Mouse (Mus musculus): ENCODE data around the gene Rab7b. TPM values are rescaled to one million over a fixed set of nuclear protein-coding genes. Genes with fewer than 3 reads are reported as not detected.

The Rab7b gene
- polyA plus RNA-seq, 2 experiments from 2014 or later = 0.13 TPM; not detected in 1

DNA sequence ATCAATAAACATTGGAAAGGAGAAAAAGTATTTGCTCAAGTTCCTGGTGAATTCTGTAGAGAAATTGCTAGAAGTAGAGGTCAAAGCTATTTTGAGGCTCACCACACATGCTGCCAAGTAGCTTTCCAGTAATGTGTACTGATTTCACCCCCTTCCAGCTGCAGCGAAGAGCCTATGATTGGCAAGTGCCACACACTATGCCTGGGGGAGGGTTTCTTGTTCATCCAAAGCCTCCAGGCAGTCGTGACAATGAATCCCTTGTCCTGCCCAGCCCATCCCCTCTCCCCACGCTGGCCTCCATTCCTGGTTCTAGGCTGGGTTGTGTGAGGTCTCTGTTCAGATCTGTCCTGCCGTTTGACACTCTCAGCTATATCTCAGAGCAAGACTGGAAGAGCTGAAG lies 7.8 kb downstream of the Rab7b start:
- no peak for ATAC-seq

GRCm38 (mm10) chr1:131698770-131699169 lies 10.3 kb downstream of the Rab7b start:
- no peak for ATAC-seq

- no peak for ATAC-seq
These were observed 11.1 kb downstream of the Rab7b start for GRCm38 (mm10) chr1:131699642-131700041.

DNA sequence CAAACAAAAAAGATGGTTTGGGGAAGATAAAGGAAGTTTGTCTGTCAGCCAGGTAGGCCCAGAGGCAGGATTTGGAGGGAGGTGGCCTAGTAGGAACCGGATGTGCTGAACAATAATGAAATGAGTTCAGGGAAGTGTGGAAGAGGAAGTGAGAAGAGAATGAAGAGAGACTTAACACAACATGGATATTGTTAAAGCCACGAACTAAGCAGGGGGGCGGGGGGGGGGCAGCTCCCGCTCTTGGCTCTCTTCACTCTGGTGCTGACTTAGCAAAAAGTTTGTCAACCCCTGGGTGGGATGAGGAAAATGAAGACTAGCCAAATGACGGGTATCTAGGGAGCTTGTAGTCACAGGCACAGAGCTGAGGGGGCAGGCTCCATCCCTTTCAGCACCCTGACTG lies 12.0 kb downstream of the Rab7b start:
- ATAC-seq = no peak

DNA sequence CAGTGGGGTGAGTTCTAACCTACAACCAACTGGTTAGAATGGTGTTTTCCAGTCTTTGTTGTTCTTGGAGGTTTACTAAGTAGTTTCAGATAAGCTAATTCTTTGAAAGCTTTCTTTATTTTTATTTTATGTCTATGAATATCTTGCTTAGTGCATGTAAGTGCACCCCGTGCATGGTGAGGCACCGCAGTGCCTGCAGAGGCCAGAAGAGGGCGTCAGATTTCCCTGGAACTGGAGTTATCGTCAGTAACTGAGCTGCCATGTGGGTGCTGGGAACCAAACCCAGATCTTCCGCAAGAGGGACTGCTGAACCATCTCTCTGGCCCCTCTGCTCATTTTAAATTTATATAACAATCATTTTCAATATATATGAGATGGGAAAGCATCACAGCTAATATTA lies 12.9 kb downstream of the Rab7b start:
- ATAC-seq = no peak

DNA sequence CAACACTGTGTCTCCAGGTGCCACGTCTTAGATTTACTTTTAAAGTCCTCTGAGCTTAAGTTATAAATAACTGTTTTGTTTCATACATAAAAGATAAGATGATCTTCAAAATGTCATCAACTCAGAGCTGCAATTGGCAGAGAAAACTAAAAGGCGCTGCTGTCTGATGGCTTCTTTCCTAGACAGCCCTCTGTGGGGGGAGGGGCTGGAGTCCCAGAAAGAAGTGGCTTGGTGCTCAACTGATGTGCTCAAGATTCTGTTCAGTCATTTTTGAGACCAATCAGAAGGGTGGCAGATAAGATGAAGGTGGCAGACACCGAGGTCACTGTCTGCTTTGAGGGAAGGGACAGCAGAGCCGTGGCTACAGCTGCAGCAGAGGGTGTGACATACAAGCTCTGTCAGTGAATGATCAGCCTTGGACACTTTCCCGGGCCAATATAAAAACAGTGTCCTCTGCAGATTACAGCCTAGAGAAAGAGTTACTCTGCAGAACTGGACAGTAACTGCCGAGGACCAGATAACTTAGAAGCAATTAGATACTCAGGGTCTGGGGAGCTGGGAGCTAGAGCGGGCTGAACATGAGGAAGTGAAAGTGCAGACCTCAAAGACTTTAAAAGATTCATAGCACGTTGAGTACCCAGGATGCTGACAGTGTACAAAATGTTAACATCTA lies 13.7 kb downstream of the Rab7b start:
- ATAC-seq = peak; percentile 37

DNA sequence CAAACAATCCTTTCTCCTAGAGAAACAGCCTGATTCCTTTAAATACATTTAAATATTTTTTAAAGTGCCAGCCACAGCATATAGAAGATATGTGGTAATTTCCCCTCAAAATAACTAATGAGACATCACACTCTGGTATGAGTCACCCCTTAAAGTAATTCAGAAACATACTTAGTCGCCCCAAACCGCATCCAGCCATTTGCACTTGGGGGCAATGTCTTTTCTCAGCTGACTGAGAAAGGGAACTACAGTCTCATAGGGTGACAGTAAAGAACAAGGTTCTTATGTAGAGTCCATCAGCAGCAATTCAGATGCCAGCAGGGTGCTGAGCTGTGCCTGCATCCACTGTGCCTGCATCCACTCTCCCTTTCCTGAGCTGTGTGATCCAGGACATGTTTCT lies 15.0 kb downstream of the Rab7b start:
- peak; percentile 43 for ATAC-seq

GRCm38 (mm10) chr1:131708338-131708737 lies 19.8 kb downstream of the Rab7b start:
- ATAC-seq = no peak

GRCm38 (mm10) chr1:131711518-131711917 lies 23.0 kb downstream of the Rab7b start:
- ATAC-seq = no peak

DNA sequence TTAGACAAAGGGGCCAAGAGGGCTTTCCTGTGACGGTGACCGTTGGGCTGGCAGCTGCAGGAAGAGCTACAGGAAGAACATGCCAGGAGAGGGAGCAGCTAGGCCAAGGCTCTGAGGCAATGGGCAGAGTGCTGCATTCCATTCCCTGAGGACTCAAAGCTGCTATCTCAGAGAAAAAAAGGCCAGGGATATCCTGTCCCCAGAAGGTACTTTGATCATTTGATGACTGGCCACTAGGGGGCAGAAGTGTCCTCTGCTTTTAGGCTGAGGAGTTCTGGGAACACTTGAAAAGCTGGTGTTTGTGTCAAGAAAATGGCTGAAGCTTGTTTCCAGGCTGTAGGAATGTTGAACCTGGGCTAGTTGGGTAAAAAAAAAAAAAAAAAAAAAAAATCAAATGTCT lies 23.9 kb downstream of the Rab7b start:
- ATAC-seq = peak; percentile 62

GRCm38 (mm10) chr1:131714388-131715337 lies 26.2 kb downstream of the Rab7b start:
- ATAC-seq = no peak

DNA sequence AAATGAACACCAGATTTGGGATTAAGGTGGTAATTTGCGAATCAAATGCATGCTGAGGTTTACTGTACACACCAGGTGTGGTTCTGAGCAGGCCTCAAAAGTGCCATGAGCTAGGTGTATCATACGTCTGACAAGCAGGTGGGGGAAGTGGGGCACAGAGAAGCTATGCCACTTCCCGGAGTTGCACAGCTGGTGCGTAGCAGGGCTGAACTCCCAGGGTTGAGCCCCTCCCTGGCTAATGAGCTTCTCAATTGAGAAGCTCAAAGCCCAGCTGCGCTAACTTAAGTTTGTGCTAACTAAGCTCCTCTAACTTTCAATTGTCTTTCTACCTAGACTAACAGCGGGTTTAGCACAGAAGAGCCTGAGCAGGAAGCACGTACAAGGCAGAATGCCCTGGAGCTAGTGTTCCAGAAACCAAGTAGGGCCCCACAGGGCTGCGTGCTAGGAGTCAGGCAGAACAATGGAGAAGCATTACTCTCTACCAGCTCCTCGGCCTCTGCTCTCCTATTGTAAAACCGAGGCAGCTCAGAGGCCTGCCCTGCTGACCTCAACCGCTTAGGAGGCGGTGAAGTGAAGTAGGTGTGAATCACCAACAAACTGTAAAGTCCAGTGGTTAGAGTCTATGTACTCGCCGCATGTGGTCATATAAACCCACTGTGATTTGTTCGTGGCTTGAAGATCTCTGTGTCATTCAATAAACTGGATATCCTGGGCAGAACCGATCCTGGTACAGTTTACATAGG lies 30.6 kb downstream of the Rab7b start:
- ATAC-seq = no peak

DNA sequence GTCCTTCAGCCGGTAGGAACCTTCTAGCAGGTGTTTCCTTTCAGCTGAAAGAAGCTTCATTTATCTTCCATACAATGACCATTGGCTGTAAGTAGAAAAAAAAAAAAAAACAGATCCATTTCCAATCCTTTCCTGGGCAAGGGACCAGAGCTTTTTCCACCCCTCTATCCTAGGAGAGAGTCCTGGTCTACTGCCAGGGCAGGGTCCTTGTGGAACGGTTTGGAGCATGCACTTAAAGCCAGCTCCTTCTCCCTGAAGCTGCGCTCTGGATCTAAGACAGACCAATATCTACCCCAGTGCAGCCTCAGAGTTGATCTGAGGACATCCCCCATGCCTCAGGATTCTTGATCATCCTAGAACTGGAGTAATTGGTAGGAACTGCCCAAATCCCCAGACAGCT lies 33.5 kb downstream of the Rab7b start:
- ATAC-seq = no peak

DNA sequence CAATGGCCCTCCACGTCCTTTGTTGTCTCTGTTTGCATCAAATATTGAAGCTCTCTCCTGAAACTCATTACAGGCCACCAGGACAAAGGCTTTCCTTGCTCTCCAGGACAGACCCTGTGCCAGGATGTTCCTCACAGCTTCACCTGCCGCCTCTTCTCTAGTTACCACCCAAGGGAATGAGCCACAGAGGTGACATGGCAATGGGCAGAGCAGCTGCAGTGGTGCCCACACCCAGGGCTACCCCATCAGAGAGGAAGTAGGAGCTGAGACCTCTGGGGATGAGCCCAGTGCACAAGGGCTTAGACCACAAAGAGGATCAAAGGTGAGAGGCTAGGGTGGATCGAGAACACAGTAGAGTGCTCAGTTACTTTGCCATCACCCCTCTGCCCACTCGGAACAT lies 35.1 kb downstream of the Rab7b start:
- ATAC-seq = no peak

DNA sequence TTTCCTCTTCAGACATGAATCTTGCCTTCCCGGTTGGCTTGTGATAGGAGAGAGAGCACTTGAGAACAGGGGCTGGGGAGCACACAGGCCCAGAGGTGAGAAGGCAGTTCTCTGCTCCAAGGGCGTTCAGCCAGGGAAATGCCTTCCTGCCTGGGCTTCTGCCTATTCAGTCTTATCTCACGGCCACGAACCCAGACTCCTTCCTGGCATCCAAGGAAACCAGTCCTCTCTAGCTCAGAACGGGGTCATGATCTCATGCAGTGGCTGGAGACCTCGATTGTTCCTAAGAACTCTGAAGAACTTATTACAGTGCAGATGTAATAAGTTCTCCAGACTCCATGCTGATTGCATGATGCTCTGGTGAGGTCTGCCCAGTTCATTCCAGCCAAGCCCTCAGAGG lies 38.1 kb downstream of the Rab7b start:
- ATAC-seq = no peak

GRCm38 (mm10) chr1:131730639-131731437 lies 42.3 kb downstream of the Rab7b start:
- no peak for ATAC-seq

DNA sequence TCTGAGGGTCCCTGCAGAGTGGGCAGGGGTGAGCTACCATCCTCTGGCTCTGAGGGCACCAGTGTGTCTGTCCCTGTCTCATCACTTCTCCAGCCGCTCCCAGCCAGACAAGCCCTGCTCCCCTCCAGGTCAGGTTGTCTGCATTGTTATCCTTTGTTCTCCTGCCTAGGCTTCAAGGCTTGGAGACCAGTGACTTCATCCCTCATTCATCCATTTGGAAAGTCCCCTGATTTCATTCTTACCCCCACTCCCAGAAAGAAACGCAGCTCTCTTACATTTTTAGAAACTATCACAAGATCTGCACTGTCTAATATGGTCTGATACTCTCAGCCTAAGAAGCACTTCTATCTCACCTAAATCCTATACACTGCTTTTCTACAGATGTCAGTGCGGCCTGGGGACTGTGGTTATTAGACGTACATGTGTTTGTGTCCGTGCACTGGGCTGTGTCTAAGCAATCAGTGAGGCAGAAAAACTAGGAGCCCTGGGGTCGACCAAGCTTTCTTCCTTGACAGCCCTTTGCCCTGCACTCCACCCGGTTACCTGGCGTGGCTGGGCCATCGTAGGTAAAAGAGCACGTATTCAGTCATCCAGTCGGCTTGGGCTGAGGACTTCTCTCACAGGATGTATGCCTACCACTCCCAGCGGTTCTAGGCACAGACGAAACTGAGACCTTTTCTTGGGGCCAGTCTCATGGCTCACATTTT lies 45.1 kb downstream of the Rab7b start:
- no peak for ATAC-seq

- ATAC-seq = no peak
These were observed 46.3 kb downstream of the Rab7b start for GRCm38 (mm10) chr1:131734657-131735273.

- ATAC-seq = no peak
These were observed 48.0 kb downstream of the Rab7b start for GRCm38 (mm10) chr1:131736494-131736893.

GRCm38 (mm10) chr1:131737269-131737668 lies 48.8 kb downstream of the Rab7b start:
- no peak for ATAC-seq

DNA sequence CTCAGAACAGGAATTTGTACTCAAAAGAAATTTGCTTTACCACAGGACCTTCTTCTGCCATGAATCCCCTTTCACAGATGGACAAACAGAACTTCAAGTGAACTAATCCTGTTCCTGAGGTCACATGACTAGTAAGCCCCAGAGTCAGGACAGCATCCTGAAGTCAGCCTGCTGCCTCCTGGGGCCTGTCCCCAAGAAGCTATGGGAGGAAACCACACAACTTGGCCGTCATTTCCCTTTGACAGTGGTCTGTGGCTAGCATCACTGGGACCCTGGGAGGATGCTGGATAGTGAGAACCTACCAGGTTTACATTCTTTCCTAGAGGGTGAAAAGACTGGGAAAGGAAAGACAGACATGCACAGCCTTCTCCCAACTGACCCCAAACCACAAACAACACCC lies 50.3 kb downstream of the Rab7b start:
- no peak for ATAC-seq

All from CD4-positive, CD25-positive, alpha-beta regulatory T cell, adult 4 months (primary cell).